Mouse (Mus musculus) CD4-positive naive resting alpha-beta T cell, adult 76 days (primary cell): Measurements from ENCODE around the gene Mamld1. TPM values are rescaled to one million over a fixed set of nuclear protein-coding genes. Genes with fewer than 3 reads are reported as not detected.

Source experiments
- total RNA-seq: library from RNA; stranded (reverse); gene quantifications from one replicate; pipeline ENCODE4 v1.2.4, GENCODE M21; 2023

Mamld1 gene
- not detected for total RNA-seq

GRCm38 (mm10) chrX:71049864-71050576 lies at the start of gene Mamld1:
Mamld1 (plus strand) TSS chrX:71050256.

Other genes starting within 250 kb of the Mamld1 start
- gene Mtm1, start 160.5 kb downstream of the Mamld1 start, total RNA-seq: 10.8 TPM